Mouse (Mus musculus) hindbrain, embryonic 10.5 days (tissue): Measurements from ENCODE around the gene Fto. TPM values are rescaled to one million over a fixed set of nuclear protein-coding genes. Genes with fewer than 3 reads are reported as not detected.

Source experiments
- DNase-seq: peaks from one replicate; pipeline ENCODE4 v3.0.0-alpha.2; 2017; ENCODE audit warnings: low spot score
- H3K27ac ChIP-seq: fragments of 300-500 bp; sonication (generic); 2 replicates; pipeline ENCODE4 v1.5.1; 2016; ENCODE audit warnings: mild to moderate bottlenecking, moderate library complexity
- H3K27me3 ChIP-seq: fragments of 300-500 bp; sonication (generic); 2 replicates; pipeline ENCODE4 v1.6.1; 2016; ENCODE audit warnings: mild to moderate bottlenecking; ENCODE audit not compliant: poor library complexity, insufficient read depth, severe bottlenecking
- H3K36me3 ChIP-seq: fragments of 300-500 bp; sonication (generic); 2 replicates; pipeline ENCODE4 v1.6.1; 2016; ENCODE audit warnings: mild to moderate bottlenecking, moderate library complexity
- H3K4me1 ChIP-seq: fragments of 300-500 bp; sonication (generic); replicated peaks from 2 replicates; pipeline ENCODE4 v1.6.1; 2016; ENCODE audit warnings: mild to moderate bottlenecking
- H3K4me3 ChIP-seq: fragments of 300-500 bp; sonication (generic); 2 replicates; pipeline ENCODE4 v1.5.1; 2016; ENCODE audit warnings: mild to moderate bottlenecking, moderate library complexity
- H3K9me3 ChIP-seq: fragments of 300-500 bp; sonication (generic); 2 replicates; pipeline ENCODE4 v1.6.1; 2016; ENCODE audit warnings: mild to moderate bottlenecking, moderate library complexity
- WGBS: fragments of 180-500 bp; shearing (Covaris S2); methylation state at CpG from one replicate; pipeline ENCODE4 v1.1.7; 2016; 5-methylcytosine and 5-hydroxymethylcytosine counted together
- polyA plus RNA-seq: library from polyadenylated mRNA; unstranded; fragments of >200 nt; fragmentation: Nextera tagmentation; extraction: Ambion mirVana; gene quantifications from 2 replicates; pipeline ENCODE4 v1.2.1, GENCODE M21; 2016

The Fto gene
- polyA plus RNA-seq, 1 experiment from 2014 or later = 103 TPM

GRCm38 (mm10) chr8:91505411-91505954 lies 192.2 kb downstream of the Fto start:
- 82% methylated on average over 8 of the region's 8 CpGs for WGBS
- peaks cover 84% of the 10 kb centered on the region for H3K4me1 ChIP-seq

GRCm38 (mm10) chr8:91505997-91506672 lies 192.8 kb downstream of the Fto start:
- Histone ChIP-seq H3K27me3 (peaks cover 89% of the 10 kb centered on the region), H3K9me3 (no peaks in the 10 kb centered on the region), H3K27ac (no peak overlapping the region), H3K4me1 (peaks cover 91% of the 10 kb centered on the region), H3K4me3 (no peak overlapping the region), H3K36me3 (no peaks in the 10 kb centered on the region)
- no peak for DNase-seq
- WGBS = 75% methylated on average over 4 of the region's 4 CpGs

More at GRCm38 (mm10) chr8:91505411-91505954, 192.2 kb downstream of the Fto start:
- no peak overlapping the region for H3K4me3 ChIP-seq
- no peaks in the 10 kb centered on the region for H3K9me3 ChIP-seq
- no peak for DNase-seq
- no peak overlapping the region for H3K27ac ChIP-seq
- no peaks in the 10 kb centered on the region for H3K36me3 ChIP-seq
- H3K27me3 ChIP-seq = peaks cover 89% of the 10 kb centered on the region

DNA sequence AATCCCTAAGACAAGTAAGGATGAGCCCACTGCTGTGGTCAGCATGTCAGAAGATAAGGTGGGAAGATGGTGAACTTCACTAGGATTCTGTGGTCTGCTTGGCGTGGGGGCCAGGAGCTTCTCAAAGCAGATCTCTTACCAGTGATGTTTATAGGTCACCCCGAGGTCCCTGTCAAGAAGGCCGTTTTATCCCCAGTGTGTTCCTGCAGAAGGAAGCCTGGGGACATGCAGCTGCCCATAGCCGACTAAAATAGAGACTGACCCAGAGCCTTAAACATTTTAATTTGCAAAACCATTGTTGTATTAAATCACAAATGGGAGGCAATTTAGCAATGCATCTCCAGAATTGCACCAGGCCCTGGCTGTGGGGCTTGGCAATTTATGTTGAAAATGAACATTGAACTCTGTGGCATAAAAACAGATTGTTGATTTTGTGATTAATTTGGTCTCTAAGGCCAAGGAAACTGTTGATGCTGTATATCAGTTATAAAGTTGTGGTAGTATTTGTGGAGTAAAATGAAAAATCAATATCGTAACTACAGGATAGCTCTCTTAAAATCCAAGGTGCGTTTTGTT lies 193.4 kb downstream of the Fto start:
- H3K4me3 ChIP-seq = no peak overlapping the region
- 70% methylated on average over 6 of the region's 6 CpGs for WGBS
- no peaks in the 10 kb centered on the region for H3K36me3 ChIP-seq
- no peak for DNase-seq
- H3K9me3 ChIP-seq = no peaks in the 10 kb centered on the region
- peaks cover 89% of the 10 kb centered on the region for H3K27me3 ChIP-seq
- H3K27ac ChIP-seq = no peak overlapping the region
- H3K4me1 ChIP-seq = peaks cover 97% of the 10 kb centered on the region

GRCm38 (mm10) chr8:91507681-91508097 lies 194.4 kb downstream of the Fto start:
- DNase-seq = no peak
- Histone ChIP-seq H3K4me1 (peaks cover 96% of the 10 kb centered on the region), H3K4me3 (no peak overlapping the region), H3K9me3 (no peaks in the 10 kb centered on the region), H3K27me3 (peaks cover 89% of the 10 kb centered on the region), H3K36me3 (no peaks in the 10 kb centered on the region), H3K27ac (peak overlapping the region; percentile 79)
- 79% methylated on average over 7 of the region's 7 CpGs for WGBS

- H3K27me3 ChIP-seq = peaks cover 89% of the 10 kb centered on the region
- no peak overlapping the region for H3K4me3 ChIP-seq
- no peaks in the 10 kb centered on the region for H3K9me3 ChIP-seq
- WGBS = 37% methylated on average over 4 of the region's 4 CpGs
- peaks cover 90% of the 10 kb centered on the region for H3K4me1 ChIP-seq
- peak overlapping the region; percentile 79 for H3K27ac ChIP-seq
- no peak for DNase-seq
- H3K36me3 ChIP-seq = no peaks in the 10 kb centered on the region
These were observed 195.0 kb downstream of the Fto start for GRCm38 (mm10) chr8:91508284-91508683.

DNA sequence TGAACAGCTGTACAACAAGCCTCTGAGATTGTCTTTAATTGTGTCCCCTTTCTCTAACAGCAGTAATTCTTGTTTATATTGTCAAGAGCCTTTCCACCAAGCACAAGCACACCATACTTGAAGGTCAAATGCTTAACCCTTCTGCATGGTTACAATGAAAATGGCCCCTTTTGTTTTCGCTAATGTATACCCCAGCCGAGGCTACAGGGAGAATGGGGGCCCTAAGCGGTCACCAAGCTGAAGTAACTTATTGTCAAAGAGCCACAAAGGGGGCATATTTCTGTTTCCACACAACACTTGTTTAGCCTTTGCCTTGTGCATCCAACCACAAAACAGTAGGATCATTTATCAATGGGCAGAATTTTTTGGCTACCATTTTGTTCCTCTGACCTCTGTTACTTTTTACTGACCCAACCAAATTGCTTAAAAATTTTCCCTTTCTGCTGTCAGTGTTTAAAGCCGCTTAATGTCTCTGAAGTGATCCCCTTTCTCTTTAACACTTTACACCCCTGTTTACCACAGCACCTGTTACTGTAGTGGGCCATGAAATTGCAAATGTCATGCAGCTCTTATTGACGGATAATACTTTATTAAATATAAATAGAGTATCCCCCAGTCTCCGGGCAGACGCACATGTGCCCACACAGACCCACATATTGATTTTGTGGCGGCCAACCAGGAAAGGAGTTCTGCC lies 196.0 kb downstream of the Fto start:
- WGBS = 26% methylated on average over 8 of the region's 8 CpGs
- Histone ChIP-seq H3K27me3 (peaks cover 89% of the 10 kb centered on the region), H3K4me1 (peaks cover 90% of the 10 kb centered on the region), H3K4me3 (0 out of 2 replicates have a peak overlapping the region, but pooled peaks have one; percentile 11), H3K36me3 (no peaks in the 10 kb centered on the region), H3K27ac (peak overlapping the region; percentile 79), H3K9me3 (no peaks in the 10 kb centered on the region)
- peak; percentile 50 for DNase-seq

GRCm38 (mm10) chr8:91509900-91510260 lies 196.6 kb downstream of the Fto start:
- no peak for DNase-seq
- whole genome bisulfite sequencing = 29% methylated on average over 6 of the region's 6 CpGs
- Histone ChIP-seq H3K4me3 (0 out of 2 replicates have a peak overlapping the region, but pooled peaks have one; percentile 11), H3K27ac (peak overlapping the region; percentile 79), H3K9me3 (no peaks in the 10 kb centered on the region), H3K27me3 (peaks cover 84% of the 10 kb centered on the region), H3K4me1 (peaks cover 90% of the 10 kb centered on the region), H3K36me3 (no peaks in the 10 kb centered on the region)

DNA sequence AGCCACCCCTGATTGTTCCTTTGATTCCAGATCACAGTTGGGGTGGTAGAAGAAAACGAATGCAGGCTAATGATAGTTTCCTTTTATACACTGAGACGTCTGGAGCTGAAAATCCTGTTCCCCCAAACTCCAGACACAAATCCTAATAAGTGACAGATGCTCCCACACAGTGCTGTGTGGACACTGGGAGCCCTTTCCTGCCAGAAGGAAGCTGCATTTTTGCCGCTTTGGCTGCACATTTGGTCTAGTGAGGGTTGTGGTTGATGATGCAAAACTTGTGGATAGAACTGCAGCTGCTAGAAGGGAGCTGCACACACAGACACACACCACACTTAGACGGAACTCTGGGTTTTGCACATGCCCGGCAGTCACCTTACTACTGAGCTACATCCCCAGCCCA lies 197.4 kb downstream of the Fto start:
- peaks cover 91% of the 10 kb centered on the region for H3K4me1 ChIP-seq
- H3K27ac ChIP-seq = peak overlapping the region; percentile 79
- WGBS = 41% methylated on average over 5 of the region's 5 CpGs
- H3K27me3 ChIP-seq = peaks cover 82% of the 10 kb centered on the region
- no peaks in the 10 kb centered on the region for H3K36me3 ChIP-seq
- no peak overlapping the region for H3K4me3 ChIP-seq
- no peaks in the 10 kb centered on the region for H3K9me3 ChIP-seq
- DNase-seq = no peak

DNA sequence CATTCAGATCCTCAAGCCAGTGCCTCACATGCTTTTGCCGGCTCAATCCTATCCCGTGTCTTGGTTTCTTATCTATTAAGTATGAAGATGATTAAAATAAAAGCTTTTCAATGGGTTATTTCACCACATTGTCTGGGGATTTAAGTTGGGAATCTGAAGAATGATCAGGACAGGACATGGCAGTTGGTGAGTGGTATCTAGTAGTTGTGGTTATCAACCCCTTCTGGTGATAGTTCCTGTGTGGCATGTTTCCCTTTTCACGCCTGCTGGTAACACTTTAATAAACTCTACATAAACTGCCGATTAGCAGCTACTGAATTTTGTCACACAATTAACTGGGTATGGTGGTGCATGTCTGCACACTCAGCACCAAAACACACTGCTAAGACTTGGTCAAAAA lies 198.6 kb downstream of the Fto start:
- WGBS = 91% methylated on average over 4 of the region's 4 CpGs
- H3K9me3 ChIP-seq = no peaks in the 10 kb centered on the region
- DNase-seq = no peak

GRCm38 (mm10) chr8:91514752-91515478 lies 201.6 kb downstream of the Fto start:
- Histone ChIP-seq H3K36me3 (no peaks in the 10 kb centered on the region), H3K4me1 (peaks cover 86% of the 10 kb centered on the region), H3K27me3 (peaks cover 92% of the 10 kb centered on the region), H3K9me3 (no peaks in the 10 kb centered on the region), H3K27ac (peak overlapping the region; percentile 76), H3K4me3 (0 out of 2 replicates have a peak overlapping the region, but pooled peaks have one; percentile 12)
- 27% methylated on average over 16 of the region's 16 CpGs for WGBS
- DNase-seq = peak; percentile 73

More for the DNA sequence above, 198.6 kb downstream of the Fto start:
- peaks cover 81% of the 10 kb centered on the region for H3K27me3 ChIP-seq
- H3K4me3 ChIP-seq = no peak overlapping the region
- no peak overlapping the region for H3K27ac ChIP-seq
- H3K36me3 ChIP-seq = no peaks in the 10 kb centered on the region
- peaks cover 91% of the 10 kb centered on the region for H3K4me1 ChIP-seq

DNA sequence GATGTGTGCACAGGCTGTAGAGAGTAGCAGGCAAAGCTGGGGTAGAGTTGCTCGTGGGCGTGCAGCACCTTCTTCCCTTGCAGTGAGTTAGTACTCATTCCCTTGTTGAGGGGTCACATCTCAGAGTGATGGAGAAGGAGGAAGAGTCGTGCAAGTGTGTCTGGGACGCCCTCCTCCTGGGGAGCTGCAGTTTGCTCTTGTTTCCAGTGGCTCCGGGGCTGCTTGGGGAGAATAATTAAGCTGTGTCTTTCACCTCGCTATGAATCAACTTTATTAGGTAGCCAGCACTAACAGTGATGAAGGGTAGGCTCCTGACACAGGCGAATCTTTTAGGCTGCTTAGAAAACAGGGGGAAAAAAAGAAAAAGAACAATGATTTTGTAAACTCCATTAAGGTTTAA lies 203.1 kb downstream of the Fto start:
- no peaks in the 10 kb centered on the region for H3K36me3 ChIP-seq
- peaks cover 92% of the 10 kb centered on the region for H3K27me3 ChIP-seq
- H3K4me3 ChIP-seq = no peak overlapping the region
- no peaks in the 10 kb centered on the region for H3K9me3 ChIP-seq
- H3K4me1 ChIP-seq = peaks cover 79% of the 10 kb centered on the region
- peak overlapping the region; percentile 35; the same call in 1 of the 2 replicates for H3K27ac ChIP-seq
- no peak for DNase-seq
- 22% methylated on average over 7 of the region's 7 CpGs for WGBS

GRCm38 (mm10) chr8:91518085-91518484 lies 204.8 kb downstream of the Fto start:
- H3K27ac ChIP-seq = no peak overlapping the region
- WGBS = 28% methylated on average over 6 of the region's 6 CpGs

More at GRCm38 (mm10) chr8:91518085-91518484, 204.8 kb downstream of the Fto start:
- Histone ChIP-seq H3K36me3 (0 out of 2 replicates have a peak, but pooled peaks cover 3% of the 10 kb centered on the region), H3K27me3 (peaks cover 92% of the 10 kb centered on the region), H3K4me3 (no peak overlapping the region), H3K4me1 (peaks cover 87% of the 10 kb centered on the region), H3K9me3 (no peaks in the 10 kb centered on the region)
- DNase-seq = no peak
